22 mouse cellular contexts compared by ENCODE assay signal in the genomic region with DNA sequence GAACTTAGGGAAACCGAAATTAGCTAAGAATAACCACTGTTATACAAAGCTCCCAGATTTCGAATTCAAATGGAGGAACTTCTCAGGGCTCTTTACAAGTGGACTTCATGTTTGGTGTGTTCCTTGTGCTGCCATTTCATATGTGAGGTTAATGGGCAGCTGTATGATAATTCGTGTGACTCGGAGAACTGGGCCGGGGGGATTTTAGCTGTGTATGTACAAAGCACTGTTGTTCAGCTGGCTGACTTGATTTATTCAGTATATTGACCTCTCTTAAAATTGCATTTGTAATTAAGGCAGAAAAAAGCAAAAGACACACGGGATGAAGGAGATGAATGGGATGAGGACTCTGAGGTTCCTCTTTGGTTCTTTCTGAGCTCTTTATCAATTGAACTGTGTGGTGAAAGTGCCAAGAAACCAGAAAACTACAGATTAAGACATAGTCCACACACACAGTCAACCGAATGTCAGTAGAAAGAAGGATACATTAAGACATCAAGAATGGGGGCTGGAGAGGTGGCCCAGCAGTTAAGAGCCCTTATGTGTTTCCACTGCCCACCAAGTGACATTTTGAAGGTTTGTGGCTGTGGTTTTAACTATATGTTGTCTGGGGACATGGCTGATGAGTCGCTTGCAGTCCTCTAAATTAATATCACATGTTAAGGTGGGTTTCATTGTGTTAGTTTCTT.
DNase-seq lines count a peak whose midpoint lies in the region; ATAC-seq lines count a peak whose summit lies in the region.
"Had no signal": no experiment of that assay in that cellular context is flagged by ENCODE, and none has a peak within 500 bp of the region (broad histone marks: within the 10 kb centered on the region; RNA-seq: fewer than 3 reads in every experiment).

No protein-coding gene starts in this region.

- H3K4me2 ChIP-seq in forebrain, embryonic 12.5 days, result no peak overlapping the region
- no peak overlapping the region for H3K4me2 ChIP-seq in forebrain, embryonic 15.5 days (replicated peaks)
- no peak overlapping the region for H3K4me2 ChIP-seq in hindbrain, embryonic 12.5 days (replicated peaks)
- no peak overlapping the region for H3K4me2 ChIP-seq in hindbrain, embryonic 13.5 days
- H3K4me2 ChIP-seq in neural tube, embryonic 11.5 days (ENCODE audit: low read depth), result no peak overlapping the region
- H3K4me2 ChIP-seq in midbrain, embryonic 14.5 days (ENCODE audit: low read length), result no peak overlapping the region
- H3K4me2 ChIP-seq: embryonic facial prominence, embryonic 12.5 days; heart, embryonic 13.5 days; hindbrain, embryonic 15.5 days had no signal

- H3K27me3 ChIP-seq in forebrain, embryonic 12.5 days, result no peaks in the 10 kb centered on the region
- no peaks in the 10 kb centered on the region for H3K27me3 ChIP-seq in forebrain, embryonic 15.5 days
- H3K27me3 ChIP-seq in hindbrain, embryonic 12.5 days, result no peaks in the 10 kb centered on the region
- no peaks in the 10 kb centered on the region for H3K27me3 ChIP-seq in hindbrain, embryonic 13.5 days
- H3K27me3 ChIP-seq in neural tube, embryonic 11.5 days (ENCODE audit: control insufficient read depth, insufficient read depth, low read length), result no peaks in the 10 kb centered on the region
- H3K27me3 ChIP-seq in midbrain, embryonic 14.5 days (ENCODE audit: control insufficient read depth, insufficient read depth, low read length), result no peaks in the 10 kb centered on the region
- H3K27me3 ChIP-seq: CH12.LX; embryonic facial prominence, embryonic 12.5 days; heart, embryonic 13.5 days; hindbrain, embryonic 15.5 days; Patski had no signal

- H3K36me3 ChIP-seq in forebrain, embryonic 12.5 days (replicated peaks), result no peaks in the 10 kb centered on the region
- no peaks in the 10 kb centered on the region for H3K36me3 ChIP-seq in forebrain, embryonic 15.5 days
- no peaks in the 10 kb centered on the region for H3K36me3 ChIP-seq in hindbrain, embryonic 12.5 days
- no peaks in the 10 kb centered on the region for H3K36me3 ChIP-seq in hindbrain, embryonic 13.5 days
- H3K36me3 ChIP-seq in neural tube, embryonic 11.5 days (ENCODE audit: control insufficient read depth, insufficient read depth, low read length), result no peaks in the 10 kb centered on the region; the same call in 1 of the 2 replicates
- H3K36me3 ChIP-seq in midbrain, embryonic 14.5 days (ENCODE audit: control insufficient read depth, insufficient read depth, low read length), result no peaks in the 10 kb centered on the region
- H3K36me3 ChIP-seq: heart, embryonic 13.5 days; hindbrain, embryonic 15.5 days had no signal

- no peak for DNase-seq in neural tube, embryonic 11.5 days (ENCODE audit: low spot score)
- no peak for DNase-seq in neural tube, embryonic 10.5 days (ENCODE audit: extremely low spot score, low spot score)
- peak; percentile 36 for DNase-seq in midbrain, embryonic 14.5 days
- DNase-seq: adrenal gland, postnatal 14 days; cerebellum, adult 18-20 months; cerebellum, adult 9-11 months; cerebellum, postnatal 36 days; gastrocnemius, adult 2 months; gastrocnemius, postnatal 25 days; heart, postnatal 36 days had no signal

- H3K4me1 ChIP-seq in forebrain, embryonic 12.5 days, result peaks cover 13% of the 10 kb centered on the region
- H3K4me1 ChIP-seq in forebrain, embryonic 15.5 days, result peaks cover 12% of the 10 kb centered on the region
- H3K4me1 ChIP-seq in hindbrain, embryonic 12.5 days, result peaks cover 9% of the 10 kb centered on the region; the same call in 1 of the 2 replicates
- H3K4me1 ChIP-seq in hindbrain, embryonic 13.5 days (replicated peaks), result peaks cover 15% of the 10 kb centered on the region
- no peaks in the 10 kb centered on the region for H3K4me1 ChIP-seq in neural tube, embryonic 11.5 days (ENCODE audit: control insufficient read depth, insufficient read depth, low read length)
- peaks cover 4% of the 10 kb centered on the region; the same call in 1 of the 2 replicates for H3K4me1 ChIP-seq in midbrain, embryonic 14.5 days (ENCODE audit: control insufficient read depth, insufficient read depth, low read length)
- H3K4me1 ChIP-seq: heart, embryonic 13.5 days had no signal

- 0 out of 2 replicates have a peak, but pooled peaks have one; percentile 33 for ATAC-seq in forebrain, embryonic 12.5 days (ENCODE audit: low FRiP score)
- no peak for ATAC-seq in forebrain, embryonic 15.5 days (replicated peaks)
- peak; percentile 54; the same call in 1 of the 2 replicates for ATAC-seq in hindbrain, embryonic 12.5 days (ENCODE audit: low FRiP score)
- ATAC-seq in hindbrain, embryonic 13.5 days (ENCODE audit: low FRiP score), result no peak
- ATAC-seq in neural tube, embryonic 11.5 days (ENCODE audit: insufficient read depth, low FRiP score, low TSS enrichment), result peak; percentile 48
- ATAC-seq in midbrain, embryonic 14.5 days (ENCODE audit: low FRiP score, low TSS enrichment), result no peak
- ATAC-seq in CD4-positive, CD25-positive, alpha-beta regulatory T cell, adult 4 months, result no peak
- ATAC-seq: activated CD4-positive, CD25-positive, alpha-beta regulatory T cell, adult 4 months; intestine, embryonic 16.5 days; Patski had no signal

- H3K27ac ChIP-seq in forebrain, embryonic 12.5 days, result no peak overlapping the region; the same call in 1 of the 2 replicates
- no peak overlapping the region for H3K27ac ChIP-seq in forebrain, embryonic 15.5 days (replicated peaks)
- H3K27ac ChIP-seq in hindbrain, embryonic 12.5 days, result no peak overlapping the region
- H3K27ac ChIP-seq in hindbrain, embryonic 13.5 days, result no peak overlapping the region
- no peak overlapping the region for H3K27ac ChIP-seq in neural tube, embryonic 11.5 days (ENCODE audit: low read depth, low read length)
- no peak overlapping the region for H3K27ac ChIP-seq in midbrain, embryonic 14.5 days (replicated peaks; ENCODE audit: low read depth, low read length)
- H3K27ac ChIP-seq: embryonic facial prominence, embryonic 12.5 days; gastrocnemius, adult 2 months; heart, embryonic 13.5 days; hindbrain, embryonic 15.5 days had no signal

- no peak overlapping the region for H3K9ac ChIP-seq in forebrain, embryonic 12.5 days
- no peak overlapping the region for H3K9ac ChIP-seq in forebrain, embryonic 15.5 days (replicated peaks)
- no peak overlapping the region for H3K9ac ChIP-seq in hindbrain, embryonic 12.5 days
- H3K9ac ChIP-seq in hindbrain, embryonic 13.5 days, result no peak overlapping the region
- H3K9ac ChIP-seq in neural tube, embryonic 11.5 days (ENCODE audit: low read length), result no peak overlapping the region
- no peak overlapping the region for H3K9ac ChIP-seq in midbrain, embryonic 14.5 days (replicated peaks; ENCODE audit: low read length)
- H3K9ac ChIP-seq: embryonic facial prominence, embryonic 12.5 days; heart, embryonic 13.5 days; hindbrain, embryonic 15.5 days had no signal

- 61% methylated on average over 8 of the region's 8 CpGs for WGBS in forebrain, embryonic 12.5 days
- 64% methylated on average over 8 of the region's 8 CpGs for WGBS in forebrain, embryonic 15.5 days
- 59% methylated on average over 8 of the region's 8 CpGs for WGBS in hindbrain, embryonic 12.5 days
- 52% methylated on average over 8 of the region's 8 CpGs for WGBS in hindbrain, embryonic 13.5 days
- 62% methylated on average over 8 of the region's 8 CpGs for WGBS in neural tube, embryonic 11.5 days
- 33% methylated on average over 8 of the region's 8 CpGs for WGBS in midbrain, embryonic 14.5 days

- H3K4me3 ChIP-seq in forebrain, embryonic 12.5 days (replicated peaks), result no peak overlapping the region
- no peak overlapping the region for H3K4me3 ChIP-seq in forebrain, embryonic 15.5 days
- H3K4me3 ChIP-seq in hindbrain, embryonic 12.5 days, result no peak overlapping the region
- no peak overlapping the region for H3K4me3 ChIP-seq in hindbrain, embryonic 13.5 days
- H3K4me3 ChIP-seq in neural tube, embryonic 11.5 days (ENCODE audit: low read depth, low read length), result no peak overlapping the region
- no peak overlapping the region for H3K4me3 ChIP-seq in midbrain, embryonic 14.5 days (replicated peaks; ENCODE audit: low read depth, low read length)
- H3K4me3 ChIP-seq: embryonic facial prominence, embryonic 12.5 days; gastrocnemius, adult 2 months; heart, embryonic 13.5 days; hindbrain, embryonic 15.5 days had no signal

- no peaks in the 10 kb centered on the region for H3K9me3 ChIP-seq in forebrain, embryonic 12.5 days
- no peaks in the 10 kb centered on the region for H3K9me3 ChIP-seq in forebrain, embryonic 15.5 days
- no peaks in the 10 kb centered on the region for H3K9me3 ChIP-seq in hindbrain, embryonic 12.5 days (replicated peaks)
- no peaks in the 10 kb centered on the region for H3K9me3 ChIP-seq in hindbrain, embryonic 13.5 days
- no peaks in the 10 kb centered on the region for H3K9me3 ChIP-seq in neural tube, embryonic 11.5 days (ENCODE audit: control insufficient read depth, low read length)
- no peaks in the 10 kb centered on the region for H3K9me3 ChIP-seq in midbrain, embryonic 14.5 days (ENCODE audit: control insufficient read depth, low read length)
- H3K9me3 ChIP-seq: embryonic facial prominence, embryonic 12.5 days; heart, embryonic 13.5 days; hindbrain, embryonic 15.5 days had no signal

Comparison
In these comparisons a context has a peak if more than half of its experiments do, and no peak if none do; other contexts are left out.
1. ATAC-seq: peak in forebrain, embryonic 12.5 days (single experiment), hindbrain, embryonic 12.5 days (single experiment) and neural tube, embryonic 11.5 days (single experiment); none in forebrain, embryonic 15.5 days (single experiment), hindbrain, embryonic 13.5 days (single experiment), midbrain, embryonic 14.5 days (single experiment) and CD4-positive, CD25-positive, alpha-beta regulatory T cell, adult 4 months (single experiment).